22 mouse cellular contexts compared by ENCODE assay signal in genomic region chr8:104743410-104743809, GRCm38 (mm10). TPM values are rescaled to one million over a fixed set of nuclear protein-coding genes. Genes with fewer than 3 reads are reported as not detected.
"Had no signal": no experiment of that assay in that cellular context is flagged by ENCODE, and none has a peak within 500 bp of the region (broad histone marks: within the 10 kb centered on the region; RNA-seq: fewer than 3 reads in every experiment).

No protein-coding gene starts in this region.

- H3K4me1 ChIP-seq: limb, embryonic 15.5 days; liver, embryonic 12.5 days; midbrain, embryonic 10.5 days; neural tube, embryonic 15.5 days; stomach, embryonic 15.5 days had no signal

- H3K36me3 ChIP-seq: limb, embryonic 15.5 days; liver, embryonic 12.5 days; midbrain, embryonic 10.5 days; neural tube, embryonic 15.5 days; stomach, embryonic 15.5 days had no signal

- H3K9me3 ChIP-seq: limb, embryonic 15.5 days; liver, embryonic 12.5 days; midbrain, embryonic 10.5 days; neural tube, embryonic 15.5 days; stomach, embryonic 15.5 days had no signal

- DNase-seq: kidney, postnatal 14 days; left cerebral cortex, postnatal 4 days; lung, embryonic 14.5 days; lung, postnatal 10 days; lung, postnatal 4 days; midbrain, embryonic 14.5 days; right cerebral cortex, postnatal 4 days; thymus, adult 2 months; thymus, postnatal 25 days had no signal

- H3K4me2 ChIP-seq: limb, embryonic 15.5 days; liver, embryonic 12.5 days; lung, embryonic 14.5 days; neural tube, embryonic 15.5 days; stomach, embryonic 15.5 days had no signal

- H3K27me3 ChIP-seq: limb, embryonic 15.5 days; liver, embryonic 12.5 days; neural tube, embryonic 15.5 days; stomach, embryonic 15.5 days had no signal

- H3K4me3 ChIP-seq: limb, embryonic 15.5 days; liver, embryonic 12.5 days; midbrain, embryonic 10.5 days; myocyte; neural tube, embryonic 15.5 days; stomach, embryonic 15.5 days had no signal

- ATAC-seq: liver, embryonic 12.5 days had no signal

- H3K27ac ChIP-seq: limb, embryonic 15.5 days; liver, embryonic 12.5 days; midbrain, embryonic 10.5 days; neural tube, embryonic 15.5 days; stomach, embryonic 15.5 days had no signal

- H3K9ac ChIP-seq: limb, embryonic 15.5 days; liver, embryonic 12.5 days; lung, embryonic 14.5 days; neural tube, embryonic 15.5 days; stomach, embryonic 15.5 days had no signal

RNA-seq across cellular contexts. Expression of gene Ces2a, which starts 9.6 kb away (rescaled TPM):
- total RNA-seq: layer of hippocampus, postnatal 25 days; left cerebral cortex, postnatal 10 days; left cerebral cortex, postnatal 4 days; megakaryocyte, adult 5-6 weeks had no signal
- polyA plus RNA-seq: kidney, embryonic 14.5 days; limb, embryonic 15.5 days; lung, embryonic 14.5 days; midbrain, embryonic 10.5 days; midbrain, embryonic 14.5 days; myocyte; neural tube, embryonic 11.5 days; spleen, adult 2 months; testis, adult 2 months had no signal
